Mouse (Mus musculus) E14TG2a.4 (cell line): ENCODE results near the gene Col6a2.

Source experiments
- H3K27me3 ChIP-seq: 2 replicates; pipeline ENCODE4 v1.6.1; 2014; ENCODE audit warnings: low read length, control low read depth; ENCODE audit not compliant: insufficient read depth
- H3K36me3 ChIP-seq: 2 replicates; pipeline ENCODE4 v1.6.1; 2014; ENCODE audit warnings: low read length, control low read depth; ENCODE audit not compliant: insufficient read depth
- H3K4me1 ChIP-seq: replicated peaks from 2 replicates; pipeline ENCODE4 v1.6.1; 2014; ENCODE audit warnings: low read depth, low read length, control low read depth
- H3K4me3 ChIP-seq: replicated peaks from 2 replicates; pipeline ENCODE4 v1.5.1; 2014; ENCODE audit warnings: mild to moderate bottlenecking, low read length
- H3K9me3 ChIP-seq: 2 replicates; pipeline ENCODE4 v1.6.1; 2014; ENCODE audit warnings: low read length, control low read depth
- CTCF ChIP-seq: conservative IDR thresholded peaks from 2 replicates; pipeline ENCODE4 v1.5.1; 2014; ENCODE audit warnings: low read length
- NANOG ChIP-seq: IDR thresholded peaks from 2 replicates; pipeline ENCODE4 v1.6.1; 2014; ENCODE audit warnings: borderline replicate concordance, low read length, mixed read lengths
- POU5F1 ChIP-seq: IDR thresholded peaks from 2 replicates; pipeline ENCODE4 v1.6.1; 2014; ENCODE audit warnings: low read length, borderline replicate concordance

Col6a2 gene

DNA sequence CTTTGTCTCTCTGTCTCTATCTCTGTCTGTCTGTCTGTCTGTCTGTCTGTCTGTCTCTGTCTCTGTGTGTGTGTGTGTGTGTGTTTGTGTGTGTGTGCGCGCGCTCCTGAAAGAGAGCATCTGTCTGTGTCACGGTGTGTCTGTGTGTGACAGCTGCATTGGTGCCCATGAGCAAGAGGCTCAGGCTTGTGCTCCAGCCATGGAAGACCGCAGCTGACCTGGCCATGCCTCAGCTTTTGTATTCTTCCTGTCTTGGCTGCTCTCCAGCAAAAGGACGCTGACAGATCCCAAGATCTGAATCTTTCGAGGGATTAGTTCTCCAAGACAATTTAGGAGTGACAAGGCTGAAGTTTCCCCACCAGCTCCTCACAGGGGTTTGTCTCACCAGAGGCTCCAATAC lies 1.5 kb upstream of the Col6a2 start:
- TF ChIP-seq CTCF (no peak), NANOG (no peak), POU5F1 (no peak)
- Histone ChIP-seq H3K4me3 (no peak overlapping the region), H3K27me3 (peaks cover 34% of the 10 kb centered on the region), H3K36me3 (no peaks in the 10 kb centered on the region), H3K9me3 (no peaks in the 10 kb centered on the region), H3K4me1 (peaks cover 10% of the 10 kb centered on the region)

DNA sequence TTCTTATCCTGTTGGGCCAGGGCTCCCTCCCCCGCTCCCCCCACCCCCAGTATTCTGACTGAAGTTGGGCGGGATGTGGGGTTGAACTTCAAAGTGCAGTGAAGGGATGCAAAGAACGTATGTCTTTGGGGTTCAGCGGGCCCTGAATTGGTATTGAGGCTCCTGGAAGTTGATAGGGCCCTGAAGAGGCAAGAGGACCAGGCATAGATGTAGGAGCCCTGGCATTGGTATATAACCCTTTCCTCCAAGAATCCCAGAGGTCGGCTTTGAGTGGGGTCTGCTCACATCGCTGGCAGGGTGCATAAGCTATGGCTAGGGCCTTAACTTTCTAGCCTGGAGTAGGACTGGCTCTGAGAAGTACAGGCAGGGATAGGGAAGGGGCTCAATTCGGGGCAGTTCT lies 304 bp upstream of the Col6a2 start:
- Histone ChIP-seq H3K27me3 (peaks cover 34% of the 10 kb centered on the region), H3K9me3 (no peaks in the 10 kb centered on the region), H3K4me3 (no peak overlapping the region), H3K36me3 (no peaks in the 10 kb centered on the region), H3K4me1 (peaks cover 10% of the 10 kb centered on the region)
- no peak for TF ChIP-seq POU5F1
- no peak for TF ChIP-seq CTCF
- no peak for TF ChIP-seq NANOG

DNA sequence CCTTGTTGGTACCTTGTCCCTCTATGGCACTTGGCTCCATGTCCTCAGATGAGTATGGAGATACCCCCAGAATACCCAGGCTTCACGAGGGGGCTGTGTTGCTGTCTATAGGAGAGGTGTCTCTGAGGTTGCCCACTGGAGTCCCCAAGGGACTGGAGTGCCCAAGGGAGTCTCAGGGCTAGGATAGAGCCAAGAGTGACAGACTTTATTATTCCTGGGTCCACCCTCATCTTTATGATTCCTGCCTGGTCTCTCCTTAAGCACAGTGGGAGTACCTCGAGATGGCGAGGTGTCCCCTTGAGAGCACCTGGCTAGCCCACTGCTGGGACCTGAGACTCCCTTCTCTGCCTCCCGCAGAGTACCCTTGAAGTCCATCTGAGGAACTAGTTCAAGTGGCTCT lies 1.0 kb downstream of the Col6a2 start:
- Histone ChIP-seq H3K4me3 (no peak overlapping the region; the same call in 1 of the 2 replicates), H3K36me3 (no peaks in the 10 kb centered on the region), H3K9me3 (no peaks in the 10 kb centered on the region), H3K4me1 (peaks cover 10% of the 10 kb centered on the region), H3K27me3 (peaks cover 34% of the 10 kb centered on the region)
- TF ChIP-seq CTCF (no peak), NANOG (no peak)

DNA sequence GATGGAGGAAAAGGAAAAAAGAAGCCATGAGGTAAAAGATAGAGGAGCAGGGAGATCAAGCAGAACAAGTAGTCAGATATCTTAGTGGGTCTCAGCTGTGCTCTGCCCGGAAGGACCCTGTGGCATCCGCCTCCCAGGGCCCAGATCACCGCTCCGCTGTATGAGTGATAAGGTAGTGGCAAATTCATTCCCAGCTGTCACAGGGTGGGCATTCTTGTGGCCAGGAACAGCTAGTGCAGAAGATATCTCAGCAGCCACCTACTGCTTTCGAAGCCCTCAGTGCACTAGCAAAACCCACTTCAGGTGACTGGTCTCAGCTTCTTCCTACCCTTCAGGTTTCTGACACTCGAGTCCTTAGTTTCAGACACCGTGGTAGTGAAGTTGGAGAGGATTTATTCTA lies 11.0 kb downstream of the Col6a2 start:
- Histone ChIP-seq H3K36me3 (no peaks in the 10 kb centered on the region), H3K4me3 (no peak overlapping the region), H3K9me3 (no peaks in the 10 kb centered on the region), H3K4me1 (no peaks in the 10 kb centered on the region), H3K27me3 (peaks cover 13% of the 10 kb centered on the region; the same call in 1 of the 2 replicates)
- no peak for TF ChIP-seq POU5F1
- no peak for TF ChIP-seq NANOG
- no peak for TF ChIP-seq CTCF

DNA sequence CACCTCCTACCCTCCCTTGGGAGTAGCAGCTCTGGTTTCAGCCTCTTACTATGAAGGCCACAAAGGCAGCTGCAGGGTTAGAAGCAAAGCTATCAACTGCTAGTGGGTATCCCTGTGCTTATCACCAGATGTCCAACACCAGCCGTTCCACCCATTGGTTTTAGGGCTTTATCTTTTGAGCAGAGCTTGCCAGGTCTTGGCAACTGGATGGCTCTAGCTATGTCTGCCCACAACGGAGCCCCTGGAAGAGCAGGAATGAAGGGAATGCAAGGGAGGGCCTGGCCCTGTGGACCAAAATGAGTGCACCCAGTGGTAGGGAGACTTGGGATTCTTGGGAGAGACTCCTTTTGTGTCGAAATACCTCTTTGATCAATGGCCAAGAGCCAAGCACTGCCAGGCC lies 20.7 kb downstream of the Col6a2 start:
- no peaks in the 10 kb centered on the region for H3K4me1 ChIP-seq
- no peaks in the 10 kb centered on the region for H3K36me3 ChIP-seq
- no peak overlapping the region for H3K4me3 ChIP-seq
- TF ChIP-seq NANOG (no peak), POU5F1 (no peak), CTCF (no peak)
- H3K9me3 ChIP-seq, result no peaks in the 10 kb centered on the region
- H3K27me3 ChIP-seq, result peaks cover 32% of the 10 kb centered on the region; the same call in 1 of the 2 replicates

DNA sequence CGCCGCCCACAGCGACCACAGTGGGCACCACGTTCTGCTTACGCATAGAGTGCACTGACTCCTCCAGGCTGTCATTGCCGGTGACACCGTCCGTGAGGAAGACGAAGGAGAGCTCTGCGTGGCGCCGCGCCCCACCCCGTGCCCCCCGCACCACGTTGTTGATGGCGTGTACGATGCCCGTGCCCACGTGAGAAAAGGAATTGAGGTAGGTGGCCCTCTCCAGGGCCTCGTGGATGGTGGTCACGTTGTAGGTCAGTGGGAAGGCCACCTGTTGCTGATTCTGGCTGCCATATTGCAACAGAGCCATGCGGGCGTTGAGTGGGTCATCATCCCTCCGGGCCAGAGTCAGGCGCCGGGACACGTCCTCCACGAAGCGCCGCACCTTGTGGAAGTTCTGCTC lies 27.1 kb downstream of the Col6a2 start:
- no peaks in the 10 kb centered on the region for H3K9me3 ChIP-seq
- H3K4me1 ChIP-seq, result peaks cover 7% of the 10 kb centered on the region; the same call in 1 of the 2 replicates
- no peak for TF ChIP-seq POU5F1
- no peak for TF ChIP-seq NANOG
- no peak for TF ChIP-seq CTCF
- H3K4me3 ChIP-seq, result peak overlapping the region; percentile 67
- peaks cover 55% of the 10 kb centered on the region for H3K27me3 ChIP-seq
- no peaks in the 10 kb centered on the region for H3K36me3 ChIP-seq

DNA sequence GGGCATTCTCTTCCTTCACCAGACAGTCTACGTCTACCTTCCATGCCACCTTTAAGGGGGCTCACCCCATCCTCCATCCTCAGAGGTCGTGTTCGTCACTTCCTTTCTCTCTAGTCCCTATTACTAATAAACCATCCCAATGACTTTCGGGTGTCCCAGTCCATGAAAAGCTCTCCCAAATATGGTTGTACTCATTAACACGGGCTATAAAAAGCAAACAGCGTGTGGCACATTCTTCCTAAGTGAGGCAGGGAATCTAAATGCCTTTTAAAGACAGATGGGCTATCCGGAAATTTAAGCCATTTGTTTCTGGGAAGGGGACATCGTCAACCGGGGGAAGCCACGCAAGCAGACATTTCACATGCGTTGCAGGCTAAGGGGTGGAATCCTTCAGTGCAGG lies 33.2 kb downstream of the Col6a2 start:
- Histone ChIP-seq H3K27me3 (peaks cover 22% of the 10 kb centered on the region), H3K36me3 (no peaks in the 10 kb centered on the region), H3K9me3 (no peaks in the 10 kb centered on the region), H3K4me3 (no peak overlapping the region), H3K4me1 (no peaks in the 10 kb centered on the region)
- TF ChIP-seq CTCF (no peak), NANOG (no peak), POU5F1 (no peak)

DNA sequence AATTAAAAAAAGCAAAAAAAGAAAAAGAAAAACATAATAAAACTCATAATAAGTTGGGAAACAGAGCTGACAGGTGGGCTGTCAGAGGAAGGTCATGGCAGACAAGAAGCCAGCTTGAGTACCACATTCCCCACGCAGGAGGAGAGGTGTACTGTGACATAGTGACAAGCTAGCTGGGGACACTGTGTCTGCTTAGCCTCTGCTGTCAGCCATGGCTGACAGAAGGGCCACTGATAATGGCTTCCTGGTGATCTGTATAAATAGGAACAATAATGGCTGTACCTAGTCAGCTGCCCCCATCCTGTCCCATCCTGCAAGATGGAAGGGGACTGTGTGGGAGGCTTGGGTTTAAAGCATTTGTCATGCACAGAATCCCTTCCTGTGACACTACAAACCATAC lies 37.2 kb downstream of the Col6a2 start:
- Histone ChIP-seq H3K4me3 (no peak overlapping the region), H3K9me3 (no peaks in the 10 kb centered on the region), H3K36me3 (no peaks in the 10 kb centered on the region), H3K4me1 (peaks cover 12% of the 10 kb centered on the region), H3K27me3 (peaks cover 16% of the 10 kb centered on the region)
- no peak for TF ChIP-seq CTCF
- no peak for TF ChIP-seq NANOG
- TF ChIP-seq POU5F1, result no peak

DNA sequence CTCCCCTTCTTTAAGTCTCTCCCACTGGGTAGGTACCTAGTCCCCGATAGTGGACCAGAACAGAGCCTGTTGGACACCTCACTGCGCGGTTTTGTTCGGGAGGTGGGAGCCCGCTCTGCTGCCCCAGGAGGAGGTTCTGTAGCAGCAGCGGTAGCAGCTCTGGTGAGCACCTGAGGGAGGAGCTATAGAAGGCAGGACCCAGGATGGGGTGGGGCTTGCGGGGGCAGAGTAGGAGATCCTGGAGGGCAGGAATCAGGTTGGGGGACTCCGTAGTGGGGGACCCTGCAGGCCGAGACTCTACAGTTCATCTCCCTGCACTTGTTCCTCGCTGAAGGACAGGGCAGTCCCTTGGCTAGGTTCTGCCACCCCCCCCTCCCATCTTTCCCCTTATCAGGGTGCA lies 39.3 kb downstream of the Col6a2 start:
- no peaks in the 10 kb centered on the region for H3K9me3 ChIP-seq
- TF ChIP-seq NANOG (no peak), CTCF (no peak), POU5F1 (no peak)
- peaks cover 12% of the 10 kb centered on the region for H3K4me1 ChIP-seq
- H3K36me3 ChIP-seq, result no peaks in the 10 kb centered on the region
- peaks cover 15% of the 10 kb centered on the region for H3K27me3 ChIP-seq
- peak overlapping the region; percentile 51 for H3K4me3 ChIP-seq
